Mouse (Mus musculus) midbrain, embryonic 14.5 days (tissue): ENCODE measurements at regions not wholly inside any gene's neighbourhood (a gene's known extent, or its start where the extent isn't known, plus 50 kb on each side); places are given as distances from the start of the nearest gene placed in this dataset.

ENCODE experiments used
- ATAC-seq: fragments of 200-750 bp; cut with Nextera tagmentation; 2 replicates; pipeline ENCODE4 v1.8.0; 2017; ENCODE audit warnings: moderate number of reproducible peaks, moderate library complexity; ENCODE audit not compliant: low FRiP score, low TSS enrichment
- DNase-seq: peaks from one replicate; pipeline ENCODE4 v3.0.0-alpha.2; 2015
- H3K27ac ChIP-seq: fragments of 300-500 bp; sonication (generic); replicated peaks from 2 replicates; pipeline ENCODE4 v1.5.1; 2014; ENCODE audit warnings: mild to moderate bottlenecking, low read depth, low read length, moderate library complexity
- H3K27me3 ChIP-seq: fragments of 300-500 bp; sonication (generic); 2 replicates; pipeline ENCODE4 v1.6.1; 2014; ENCODE audit warnings: low read length, control low read depth, mixed read lengths; ENCODE audit not compliant: control insufficient read depth, insufficient read depth
- H3K36me3 ChIP-seq: fragments of 300-500 bp; sonication (generic); 2 replicates; pipeline ENCODE4 v1.6.1; 2014; ENCODE audit warnings: low read length, control low read depth; ENCODE audit not compliant: control insufficient read depth, insufficient read depth
- H3K4me1 ChIP-seq: fragments of 300-500 bp; sonication (generic); 2 replicates; pipeline ENCODE4 v1.6.1; 2014; ENCODE audit warnings: mild to moderate bottlenecking, antibody characterized with exemption, low read length, control low read depth; ENCODE audit not compliant: control insufficient read depth, insufficient read depth
- H3K4me2 ChIP-seq: fragments of 300-500 bp; sonication (generic); 2 replicates; pipeline ENCODE4 v1.6.1; 2014; ENCODE audit warnings: mild to moderate bottlenecking, low read length, moderate library complexity
- H3K4me3 ChIP-seq: fragments of 300-500 bp; sonication (generic); replicated peaks from 2 replicates; pipeline ENCODE4 v1.5.1; 2014; ENCODE audit warnings: low read depth, low read length
- H3K9ac ChIP-seq: fragments of 300-500 bp; sonication (generic); replicated peaks from 2 replicates; pipeline ENCODE4 v1.6.1; 2014; ENCODE audit warnings: mild to moderate bottlenecking, low read length, moderate library complexity
- H3K9me3 ChIP-seq: fragments of 300-500 bp; sonication (generic); 2 replicates; pipeline ENCODE4 v1.6.1; 2016; ENCODE audit warnings: low read length, control low read depth, mixed read lengths; ENCODE audit not compliant: control insufficient read depth
- WGBS: fragments of 180-500 bp; shearing (Covaris S2); extraction: QIAGEN DNeasy Blood & Tissue Kit; methylation state at CpG from one replicate; pipeline ENCODE4 v1.1.7; 2014; 5-methylcytosine and 5-hydroxymethylcytosine counted together

- ATAC-seq (no peak), DNase-seq (no peak)
- no peak overlapping the region for H3K4me2 ChIP-seq
- 94% methylated on average over 3 of the region's 3 CpGs for WGBS
- H3K4me3 ChIP-seq, result no peak overlapping the region
- no peak overlapping the region for H3K27ac ChIP-seq
- H3K4me1 ChIP-seq, result no peaks in the 10 kb centered on the region
- no peaks in the 10 kb centered on the region for H3K27me3 ChIP-seq
- H3K36me3 ChIP-seq, result no peaks in the 10 kb centered on the region
- no peak overlapping the region for H3K9ac ChIP-seq
- no peaks in the 10 kb centered on the region for H3K9me3 ChIP-seq
Measured at GRCm38 (mm10) chr15:13375590-13375989, 202.1 kb upstream of the Cdh6 start.

GRCm38 (mm10) chr15:13368799-13369198, 195.3 kb upstream of the Cdh6 start:
- no peak for ATAC-seq
- 77% methylated on average over 5 of the region's 5 CpGs for WGBS
- Histone ChIP-seq H3K9ac (no peak overlapping the region), H3K27ac (no peak overlapping the region), H3K9me3 (no peaks in the 10 kb centered on the region), H3K4me1 (no peaks in the 10 kb centered on the region), H3K4me2 (no peak overlapping the region), H3K27me3 (no peaks in the 10 kb centered on the region), H3K36me3 (no peaks in the 10 kb centered on the region), H3K4me3 (no peak overlapping the region)
- no peak for DNase-seq

- Histone ChIP-seq H3K9me3 (no peaks in the 10 kb centered on the region), H3K4me2 (no peak overlapping the region), H3K27ac (no peak overlapping the region), H3K9ac (no peak overlapping the region), H3K27me3 (no peaks in the 10 kb centered on the region), H3K4me3 (no peak overlapping the region), H3K36me3 (no peaks in the 10 kb centered on the region), H3K4me1 (no peaks in the 10 kb centered on the region)
- ATAC-seq, result no peak
- 76% methylated on average over 16 of the region's 16 CpGs for WGBS
- no peak for DNase-seq
Measured at GRCm38 (mm10) chr15:13367291-13367954, 193.9 kb upstream of the Cdh6 start.

- Histone ChIP-seq H3K27me3 (no peaks in the 10 kb centered on the region), H3K4me3 (no peak overlapping the region), H3K36me3 (no peaks in the 10 kb centered on the region), H3K9ac (no peak overlapping the region), H3K4me1 (no peaks in the 10 kb centered on the region), H3K27ac (no peak overlapping the region), H3K4me2 (no peak overlapping the region), H3K9me3 (no peaks in the 10 kb centered on the region)
- DNase-seq (no peak), ATAC-seq (no peak)
- WGBS, result 73% methylated on average over 4 of the region's 4 CpGs
Measured at GRCm38 (mm10) chr15:13366606-13367005, 193.1 kb upstream of the Cdh6 start.

- WGBS, result 64% methylated on average over 2 of the region's 2 CpGs
Measured at GRCm38 (mm10) chr15:13360741-13361140, 187.3 kb upstream of the Cdh6 start.

GRCm38 (mm10) chr15:13359026-13359425, 185.6 kb upstream of the Cdh6 start:
- H3K4me1 ChIP-seq, result no peaks in the 10 kb centered on the region
- DNase-seq (no peak), ATAC-seq (no peak)
- no peaks in the 10 kb centered on the region for H3K27me3 ChIP-seq
- no peak overlapping the region for H3K9ac ChIP-seq
- no peak overlapping the region for H3K27ac ChIP-seq
- 46% methylated on average over 1 of the region's 1 CpGs for WGBS
- H3K9me3 ChIP-seq, result no peaks in the 10 kb centered on the region
- H3K4me2 ChIP-seq, result no peak overlapping the region
- no peaks in the 10 kb centered on the region for H3K36me3 ChIP-seq
- no peak overlapping the region for H3K4me3 ChIP-seq

More at GRCm38 (mm10) chr15:13360741-13361140, 187.3 kb upstream of the Cdh6 start:
- Histone ChIP-seq H3K27ac (no peak overlapping the region), H3K4me1 (no peaks in the 10 kb centered on the region), H3K9ac (no peak overlapping the region), H3K4me2 (no peak overlapping the region), H3K27me3 (no peaks in the 10 kb centered on the region), H3K36me3 (no peaks in the 10 kb centered on the region), H3K9me3 (no peaks in the 10 kb centered on the region), H3K4me3 (no peak overlapping the region)
- DNase-seq (no peak), ATAC-seq (no peak)

GRCm38 (mm10) chr15:13350321-13350720, 176.8 kb upstream of the Cdh6 start:
- ATAC-seq, result no peak
- no peak overlapping the region for H3K4me3 ChIP-seq
- no peak overlapping the region for H3K9ac ChIP-seq
- no peak overlapping the region for H3K27ac ChIP-seq
- H3K4me2 ChIP-seq, result no peak overlapping the region
- DNase-seq, result no peak
- H3K27me3 ChIP-seq, result no peaks in the 10 kb centered on the region
- H3K36me3 ChIP-seq, result no peaks in the 10 kb centered on the region
- H3K9me3 ChIP-seq, result no peaks in the 10 kb centered on the region
- WGBS, result 93% methylated on average over 3 of the region's 3 CpGs
- no peaks in the 10 kb centered on the region for H3K4me1 ChIP-seq

- Histone ChIP-seq H3K4me1 (no peaks in the 10 kb centered on the region), H3K27ac (no peak overlapping the region), H3K27me3 (no peaks in the 10 kb centered on the region), H3K4me2 (no peak overlapping the region), H3K4me3 (no peak overlapping the region), H3K9ac (no peak overlapping the region), H3K36me3 (no peaks in the 10 kb centered on the region), H3K9me3 (no peaks in the 10 kb centered on the region)
- WGBS, result 100% methylated on average over 1 of the region's 1 CpGs
- ATAC-seq (no peak), DNase-seq (no peak)
Measured at GRCm38 (mm10) chr15:13336392-13336791, 162.9 kb upstream of the Cdh6 start.

- Histone ChIP-seq H3K9me3 (no peaks in the 10 kb centered on the region), H3K4me3 (no peak overlapping the region), H3K27ac (no peak overlapping the region), H3K27me3 (no peaks in the 10 kb centered on the region), H3K9ac (no peak overlapping the region), H3K4me1 (peaks cover 14% of the 10 kb centered on the region), H3K4me2 (no peak overlapping the region), H3K36me3 (no peaks in the 10 kb centered on the region)
- WGBS, result 67% methylated on average over 2 of the region's 2 CpGs
- ATAC-seq (no peak), DNase-seq (no peak)
Measured at GRCm38 (mm10) chr15:13324439-13324838, 151.0 kb upstream of the Cdh6 start.
